Mouse (Mus musculus) lung, adult 2 months (tissue): ENCODE measurements around the gene Lrrc27.

ENCODE experiments used
- CTCF ChIP-seq: fragments of 200-500 bp; IDR thresholded peaks from 2 replicates; pipeline ENCODE4 v1.5.1; 2011; ENCODE audit warnings: mild to moderate bottlenecking, low read length, control low read depth; ENCODE audit not compliant: insufficient read depth
- POLR2A ChIP-seq: fragments of 200-500 bp; IDR thresholded peaks from 2 replicates; pipeline ENCODE4 v1.6.1; 2011; ENCODE audit warnings: low read depth, mild to moderate bottlenecking, control low read depth, low read length, borderline replicate concordance; ENCODE audit errors: extremely low read depth

GRCm38 (mm10) chr7:139229837-139230236 lies 17.0 kb downstream of the Lrrc27 start:
- TF ChIP-seq CTCF (no peak), POLR2A (no peak)
